Mouse (Mus musculus) skeletal muscle tissue, adult 2 months (tissue): Measurements from ENCODE around the gene Tgm2.
A peak's percentile ranks its signal among the peaks of the same experiment; 100 is the strongest.

Experiments used
- DNase-seq: peaks from one replicate; pipeline ENCODE4 v3.0.0-alpha.2; 2012; ENCODE audit warnings: low read depth, low spot score

The Tgm2 gene

DNA sequence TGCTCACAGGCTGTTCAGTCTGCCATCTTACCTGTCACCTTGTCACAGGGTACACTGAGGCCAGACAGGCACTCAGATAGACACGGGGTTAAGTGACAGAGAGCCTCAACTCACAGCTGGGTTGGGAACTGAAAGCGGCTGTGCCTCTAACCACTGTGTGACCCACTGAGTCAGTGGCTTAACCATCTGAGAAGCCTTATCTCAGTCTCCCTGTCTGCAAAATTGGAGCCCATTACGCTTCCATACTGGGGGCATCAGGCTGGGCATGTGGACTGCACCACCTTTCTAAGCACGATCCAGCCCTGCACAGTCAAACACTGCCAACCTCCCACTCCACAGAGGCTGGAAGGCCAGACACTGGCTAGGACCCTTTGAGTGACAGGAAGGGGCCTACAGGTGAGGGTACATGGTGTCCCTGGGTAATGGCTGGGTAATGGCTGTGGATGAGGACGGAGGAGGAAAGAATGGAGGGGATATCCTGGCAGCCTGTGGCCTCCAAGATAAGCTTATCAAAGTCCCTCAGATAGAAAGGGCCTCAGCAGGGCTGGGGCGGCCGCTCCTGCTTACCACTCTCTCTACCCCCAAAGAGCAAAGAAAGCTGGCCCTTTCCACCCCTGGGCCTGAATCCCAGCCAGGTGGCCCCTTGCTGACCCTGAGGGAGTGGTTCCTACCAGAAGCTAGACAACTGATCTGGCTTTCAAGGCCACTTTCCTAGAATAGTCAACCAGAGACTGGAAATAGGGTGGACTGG is 4.4 kb downstream of the Tgm2 start:
- peak; percentile 43 for DNase-seq

DNA sequence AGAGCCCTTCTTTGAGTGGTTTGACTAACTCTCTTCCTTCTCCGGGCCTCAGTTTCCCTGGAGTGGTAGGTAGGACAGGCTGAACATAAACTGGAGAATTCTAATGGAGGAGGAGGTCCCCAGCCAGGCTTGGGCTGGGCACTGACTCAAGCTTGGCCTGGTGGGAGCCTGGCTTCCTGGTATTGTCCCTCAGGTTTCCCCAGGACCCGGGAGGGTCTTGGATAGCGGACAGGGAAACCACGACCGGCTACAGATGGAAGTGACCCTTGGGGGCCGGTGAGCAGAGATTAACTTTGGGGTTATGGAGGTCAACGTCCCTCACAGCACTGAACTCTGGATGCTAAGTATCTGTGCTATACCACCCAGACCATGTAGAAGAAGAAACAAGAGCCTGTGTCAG is 5.0 kb downstream of the Tgm2 start:
- DNase-seq, result no peak

GRCm38 (mm10) chr2:158140664-158141063 is 5.6 kb downstream of the Tgm2 start:
- no peak for DNase-seq

GRCm38 (mm10) chr2:158139628-158140027 is 6.6 kb downstream of the Tgm2 start:
- DNase-seq, result peak; percentile 95

DNA sequence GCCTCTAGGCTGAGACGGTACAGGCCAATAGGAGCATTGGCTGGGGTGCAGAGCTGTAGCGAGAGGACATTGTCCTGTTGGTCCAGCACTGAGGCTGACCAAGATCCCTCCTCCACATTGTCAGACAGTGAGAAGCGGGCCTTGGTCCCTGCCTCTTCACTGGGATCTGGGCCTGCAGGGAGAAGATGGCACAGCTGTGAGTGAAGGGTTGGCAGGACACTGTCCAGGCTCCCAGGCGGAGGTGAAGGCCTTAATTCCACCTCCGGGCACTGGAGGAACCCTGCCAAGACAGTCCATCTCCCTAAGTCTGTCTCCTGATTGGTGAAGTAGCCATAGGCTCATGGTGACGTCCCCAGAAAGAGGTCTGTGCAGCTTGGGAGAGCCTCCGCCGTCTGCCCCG is 7.5 kb downstream of the Tgm2 start:
- no peak for DNase-seq

DNA sequence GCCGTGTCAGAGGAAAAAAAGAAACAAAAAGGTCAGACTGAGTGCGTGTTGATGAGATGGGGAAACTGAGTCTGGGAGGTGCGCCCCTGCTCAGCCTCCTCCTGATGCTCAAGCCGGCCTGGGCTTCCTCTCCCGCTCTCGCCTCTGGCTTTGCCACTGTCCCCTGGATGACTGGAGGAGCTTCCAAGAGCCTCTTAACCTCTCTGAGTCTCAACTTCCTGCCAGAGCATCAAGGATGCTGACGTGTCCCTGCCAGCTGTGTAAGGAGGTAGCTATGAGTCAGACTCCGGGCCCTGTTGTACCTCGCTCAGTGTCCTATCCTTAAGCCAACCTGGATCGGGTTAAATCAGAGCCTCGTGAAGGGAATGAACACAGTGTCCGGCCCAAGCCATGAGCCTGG is 8.5 kb downstream of the Tgm2 start:
- DNase-seq, result peak; percentile 48

GRCm38 (mm10) chr2:158136205-158136604 is 10.0 kb downstream of the Tgm2 start:
- DNase-seq, result peak; percentile 55

GRCm38 (mm10) chr2:158133050-158133449 is 13.2 kb downstream of the Tgm2 start:
- no peak for DNase-seq

- DNase-seq, result no peak
Observed at GRCm38 (mm10) chr2:158132320-158132719, 13.9 kb downstream of the Tgm2 start.

DNA sequence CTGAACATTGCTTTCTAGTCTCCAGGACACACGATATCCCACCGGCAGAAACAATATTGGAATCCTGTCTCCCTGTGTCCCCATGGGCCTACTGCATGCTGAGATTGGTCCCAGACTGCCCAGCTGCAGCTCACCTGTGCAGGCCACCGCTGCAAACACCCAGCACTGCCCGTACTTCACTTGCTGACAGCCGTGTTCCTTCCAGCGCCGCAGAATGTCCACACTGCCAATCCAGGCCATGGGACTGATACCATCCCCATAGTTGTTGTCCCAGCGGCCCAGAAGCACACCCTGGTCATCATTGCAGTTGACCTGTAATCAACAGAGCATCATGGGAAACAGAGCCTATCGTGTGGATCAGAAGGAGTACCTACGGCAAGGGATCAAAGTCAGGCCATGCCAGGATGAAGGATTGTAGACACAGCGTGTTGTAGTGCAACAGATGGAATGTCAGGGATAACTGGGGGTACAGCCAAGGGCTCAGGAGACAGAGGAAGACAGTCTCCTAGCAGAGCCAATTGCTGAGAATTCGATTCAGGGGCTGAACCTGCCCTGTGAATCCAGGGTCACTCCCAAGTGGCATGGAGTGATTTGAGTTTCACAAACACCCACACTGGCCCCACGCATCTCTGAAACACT is 14.9 kb downstream of the Tgm2 start:
- no peak for DNase-seq

DNA sequence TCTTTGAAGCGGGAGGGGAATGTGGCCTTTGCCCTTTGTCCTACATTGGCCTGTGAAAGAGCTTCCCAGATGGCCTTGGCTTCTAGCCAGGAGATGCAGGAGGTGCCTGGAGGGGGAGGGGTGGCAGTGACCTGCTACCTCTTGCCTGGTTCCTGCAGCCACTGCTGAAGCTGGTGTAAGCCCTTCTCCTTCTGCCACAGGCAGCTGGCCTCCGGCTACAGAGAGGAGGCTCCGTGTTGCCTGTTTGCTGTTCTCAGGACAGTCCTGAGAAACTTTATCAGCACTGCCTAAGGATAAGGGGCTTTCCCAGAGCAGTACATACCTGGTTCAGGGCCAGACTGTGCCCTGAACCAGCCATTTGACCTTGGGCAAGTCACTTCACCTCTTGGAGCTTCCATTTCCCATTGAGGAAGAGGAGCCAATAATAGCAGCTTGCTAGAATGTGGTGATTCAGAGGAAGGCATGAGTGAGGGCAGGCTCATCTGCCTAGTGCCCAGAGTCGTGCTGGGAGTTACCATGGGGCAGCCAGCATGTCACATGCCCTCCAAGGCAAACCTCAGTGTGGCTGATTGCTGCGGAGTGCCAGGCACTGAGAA is 15.7 kb downstream of the Tgm2 start:
- DNase-seq, result peak; percentile 77

- no peak for DNase-seq
Observed at GRCm38 (mm10) chr2:158129291-158130002, 16.8 kb downstream of the Tgm2 start.

- no peak for DNase-seq
Observed at GRCm38 (mm10) chr2:158128461-158129130, 17.6 kb downstream of the Tgm2 start.

DNA sequence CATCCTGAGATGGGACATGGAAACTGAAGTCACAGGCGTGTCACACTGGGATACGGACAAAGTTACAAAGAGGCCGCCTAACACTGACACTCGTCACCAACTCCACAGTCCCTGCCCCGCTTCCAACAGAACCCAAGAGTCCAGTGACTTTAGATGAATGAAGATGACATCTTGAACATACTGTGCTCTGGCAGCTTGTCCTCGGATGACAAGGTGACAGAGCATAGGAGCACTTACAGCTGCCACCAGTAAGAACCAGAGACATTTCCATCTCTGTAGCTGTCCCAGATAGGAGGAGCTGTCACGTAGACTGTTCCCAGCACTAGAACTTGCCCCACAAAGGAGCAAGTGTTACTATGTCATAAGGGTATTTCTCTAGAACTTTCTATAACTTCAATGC is 18.4 kb downstream of the Tgm2 start:
- DNase-seq, result peak; percentile 72

DNA sequence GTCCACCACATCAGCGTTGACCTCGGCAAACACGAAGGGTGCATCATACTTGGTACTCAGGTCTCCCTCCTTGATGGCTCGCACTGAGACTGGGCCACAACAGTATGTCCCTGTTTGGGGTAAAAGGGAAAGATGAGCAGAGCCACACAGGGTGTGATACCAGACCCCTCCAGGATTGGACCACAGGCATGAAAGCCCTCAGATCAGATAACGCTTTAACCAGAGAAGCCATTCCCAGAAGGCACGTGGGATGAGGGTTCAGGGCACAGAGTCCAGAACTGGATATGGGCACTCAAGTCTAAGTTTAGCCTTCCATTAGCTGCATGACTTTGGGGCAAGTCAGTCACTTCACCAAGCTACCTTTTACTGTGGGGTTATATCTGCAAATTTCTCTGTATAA is 19.0 kb downstream of the Tgm2 start:
- peak; percentile 79 for DNase-seq

DNA sequence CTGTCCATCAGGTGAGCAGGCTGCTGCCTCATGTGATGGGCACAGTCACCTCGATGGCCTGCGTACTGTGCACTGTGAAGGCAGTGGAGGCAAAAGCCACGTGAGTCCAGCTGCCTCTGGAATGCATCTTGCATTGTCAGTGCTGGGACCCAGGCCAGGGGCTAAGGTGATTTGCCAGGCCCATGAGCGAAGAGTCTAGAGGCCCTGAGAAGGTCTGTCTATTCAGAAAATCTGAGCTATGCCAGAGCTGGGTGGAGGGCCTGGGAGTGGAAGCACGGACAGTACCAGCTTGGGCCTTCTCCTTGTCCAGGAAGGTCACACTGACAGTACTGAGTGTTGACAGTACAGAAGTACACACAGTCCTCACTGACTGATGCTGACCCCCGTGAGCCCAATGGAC is 23.4 kb downstream of the Tgm2 start:
- DNase-seq, result no peak

GRCm38 (mm10) chr2:158121645-158122326 is 24.4 kb downstream of the Tgm2 start:
- peak; percentile 91 for DNase-seq

GRCm38 (mm10) chr2:158120868-158121267 is 25.4 kb downstream of the Tgm2 start:
- no peak for DNase-seq

DNA sequence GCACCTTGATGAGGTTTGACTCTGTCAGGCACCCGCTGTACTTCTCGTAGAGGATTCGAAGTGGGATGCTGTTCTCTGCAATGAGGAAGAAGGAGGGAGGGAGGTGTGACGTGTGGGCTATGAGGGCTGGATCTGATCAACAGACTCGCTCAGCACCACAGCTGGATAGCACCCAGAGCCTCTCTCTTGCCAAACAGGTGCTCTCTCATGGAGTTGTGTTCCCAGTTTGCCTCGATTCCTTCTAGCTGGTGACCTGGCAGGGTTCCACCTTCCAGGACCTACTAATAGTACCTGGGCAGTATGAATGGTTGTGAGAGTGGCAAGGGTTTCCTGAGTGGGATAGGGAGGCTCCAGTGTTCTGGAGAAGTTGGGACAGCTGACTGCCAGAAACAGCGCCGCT is 26.0 kb downstream of the Tgm2 start:
- DNase-seq, result no peak

DNA sequence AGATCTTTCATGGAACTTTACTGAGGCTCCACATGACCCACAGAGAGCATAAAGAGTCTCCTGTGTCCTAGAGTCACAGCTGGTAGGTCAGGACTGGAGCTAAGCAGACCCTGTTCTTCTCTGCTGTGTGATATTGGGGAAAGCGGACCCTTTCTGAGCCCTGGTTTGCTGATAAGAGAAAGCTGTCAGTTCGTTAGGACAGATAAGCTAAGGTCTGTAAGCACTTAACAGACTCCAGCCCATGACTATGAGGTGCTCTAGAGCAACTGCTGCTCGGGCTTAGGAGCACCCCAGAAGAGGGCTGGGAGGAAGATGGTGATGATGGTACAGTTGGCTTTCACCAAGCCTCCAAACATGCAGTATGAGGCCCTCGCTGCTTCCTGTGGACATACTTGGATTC is 27.1 kb downstream of the Tgm2 start:
- no peak for DNase-seq

GRCm38 (mm10) chr2:158116653-158117052 is 29.6 kb downstream of the Tgm2 start:
- DNase-seq, result no peak
